ENCODE assay signal across 5 mouse cellular contexts in genomic region chr2:29886659-29887292, GRCm38 (mm10). TPM values are rescaled to one million over a fixed set of nuclear protein-coding genes. Genes with fewer than 3 reads are reported as not detected.
DNase-seq lines count a peak whose midpoint lies in the region; ATAC-seq and TF ChIP-seq lines count a peak whose summit lies in the region.
"Not testable (repeated sequence)": the region's sequence is repeated elsewhere in the genome, so short reads cannot be mapped to it uniquely, and the experiment has no call there.

No protein-coding gene starts in this region.

- not testable (repeated sequence) for H3K4me3 ChIP-seq in E14TG2a.4 (replicated peaks; ENCODE audit: low read length); MEL (ENCODE audit: control insufficient read depth in 1 of 2, insufficient read depth in 1 of 2, low read depth in 2 of 2, low read length in 2 of 2); heart, adult 2 months; layer of hippocampus, adult 2 months; liver, postnatal 0 days (ENCODE audit: low read depth, low read length)

- not testable (repeated sequence) for ATAC-seq in liver, postnatal 0 days

- not testable (repeated sequence) for H3K36me3 ChIP-seq in E14TG2a.4 (ENCODE audit: insufficient read depth, low read length); heart, adult 2 months (ENCODE audit: control insufficient read depth, insufficient read depth, low read length); liver, postnatal 0 days (replicated peaks; ENCODE audit: insufficient read depth, low read length)
- H3K36me3 ChIP-seq in MEL (ENCODE audit: control insufficient read depth in 1 of 2, insufficient read depth in 2 of 2, low read length in 2 of 2), result peaks cover 0 to 14% of the 10 kb centered on the region in 2 experiments; a peak in 2 of 4 replicates

- H3K27ac ChIP-seq in MEL (ENCODE audit: control insufficient read depth, low read depth, low read length); heart, adult 2 months; layer of hippocampus, adult 2 months; liver, postnatal 0 days (ENCODE audit: low read depth): not testable (repeated sequence)

- H3K4me2 ChIP-seq in liver, postnatal 0 days (ENCODE audit: low read depth, low read length), result not testable (repeated sequence)

- H3K4me1 ChIP-seq in E14TG2a.4 (replicated peaks; ENCODE audit: low read depth, low read length) (peaks cover 27% of the 10 kb centered on the region), MEL (ENCODE audit: control insufficient read depth in 1 of 2, insufficient read depth in 2 of 2, low read length in 2 of 2) (peaks cover 0 to 14% of the 10 kb centered on the region in 2 experiments; a peak in 3 of 4 replicates)
- not testable (repeated sequence) for H3K4me1 ChIP-seq in heart, adult 2 months (ENCODE audit: control insufficient read depth, insufficient read depth, low read length)
- H3K4me1 ChIP-seq in liver, postnatal 0 days (ENCODE audit: insufficient read depth), result peaks cover 19% of the 10 kb centered on the region

- H3K79me2 ChIP-seq in MEL (ENCODE audit: control insufficient read depth, insufficient read depth, low read length, poor library complexity), result peaks cover 14% of the 10 kb centered on the region
- H3K79me2 ChIP-seq in heart, adult 2 months (replicated peaks; ENCODE audit: control insufficient read depth, insufficient read depth, low read length), result not testable (repeated sequence)

- TF ChIP-seq EP300 in MEL (IDR thresholded peaks at IDR 0.05; ENCODE audit: low read depth in 1 of 2, low read length in 2 of 2); heart, adult 2 months (IDR thresholded peaks at IDR 0.05; ENCODE audit: insufficient read depth, low read depth, low read length); liver, postnatal 0 days (IDR thresholded peaks at IDR 0.05; ENCODE audit: low read depth): not testable (repeated sequence)

- peak; percentile 15 for TF ChIP-seq CTCF in E14TG2a.4 (conservative IDR thresholded peaks at IDR 0.05; ENCODE audit: low read length)
- peak in 1 of 3 experiments; percentile 14; a peak in 2 of 6 replicates for TF ChIP-seq CTCF in MEL (IDR thresholded peaks at IDR 0.05 in 2 of 3, conservative IDR thresholded peaks at IDR 0.05 in 1 of 3; ENCODE audit: control insufficient read depth in 1 of 3, insufficient read depth in 1 of 3, low read depth in 2 of 3, low read length in 3 of 3, poor library complexity in 1 of 3, severe bottlenecking in 1 of 3)
- peak; percentile 44 for TF ChIP-seq CTCF in heart, adult 2 months (IDR thresholded peaks at IDR 0.05)
- peak; percentile 61 for TF ChIP-seq CTCF in layer of hippocampus, adult 2 months (conservative IDR thresholded peaks at IDR 0.05)
- peak; percentile 19 for TF ChIP-seq CTCF in liver, postnatal 0 days (IDR thresholded peaks at IDR 0.05; ENCODE audit: low read depth)

- not testable (repeated sequence) for H3K9ac ChIP-seq in MEL (ENCODE audit: control insufficient read depth, low read depth, low read length, poor library complexity, severe bottlenecking); heart, adult 2 months (ENCODE audit: low read depth, low read length); liver, postnatal 0 days (replicated peaks)

- not testable (repeated sequence) for H3K9me3 ChIP-seq in E14TG2a.4 (ENCODE audit: low read length); MEL (replicated peaks; ENCODE audit: insufficient read depth, low read length); liver, postnatal 0 days (ENCODE audit: low read length)

- 0 out of 2 replicates have a peak, but pooled peaks cover 11% of the 10 kb centered on the region for H3K27me3 ChIP-seq in E14TG2a.4 (ENCODE audit: insufficient read depth, low read length)
- not testable (repeated sequence) for H3K27me3 ChIP-seq in MEL (ENCODE audit: control insufficient read depth in 1 of 2, insufficient read depth in 2 of 2, low read length in 2 of 2); heart, adult 2 months (ENCODE audit: control insufficient read depth, insufficient read depth, low read length); liver, postnatal 0 days (ENCODE audit: insufficient read depth, low read length)

- not testable (repeated sequence) for TF ChIP-seq RAD21 in MEL (IDR thresholded peaks at IDR 0.05; ENCODE audit: low read depth, low read length)

- not testable (repeated sequence) for TF ChIP-seq POLR2A in MEL (IDR thresholded peaks at IDR 0.05; ENCODE audit: control insufficient read depth in 1 of 2, insufficient read depth in 1 of 2, low read depth in 1 of 2, low read length in 2 of 2, poor library complexity in 1 of 2); heart, adult 2 months (IDR thresholded peaks at IDR 0.05; ENCODE audit: insufficient read depth, low read depth, low read length)

- DNase-seq in MEL (ENCODE audit: low read depth, low spot score), result peak; percentile 46
- DNase-seq in heart, adult 2 months; layer of hippocampus, adult 2 months (ENCODE audit: low spot score in 2 of 2); liver, postnatal 0 days: not testable (repeated sequence)

- WGBS in heart, adult 2 months, result 72% methylated on average over 9 of the region's 9 CpGs
- WGBS in liver, postnatal 0 days (ENCODE audit: insufficient replicate concordance), result 64% methylated on average over 9 of the region's 9 CpGs

- intact Hi-C loops in heart, adult 2 months (cut with DNase I), result not testable (repeated sequence)

TF ChIP-seq in MEL, 35 proteins besides CTCF, POLR2A, EP300 and RAD21:
- TF ChIP-seq ZNF384 (IDR thresholded peaks at IDR 0.05; ENCODE audit: low read depth, low read length), result peak; percentile 75
- peak; percentile 51; the same call in 1 of the 2 replicates for TF ChIP-seq TBP (IDR thresholded peaks at IDR 0.05; ENCODE audit: low read depth, low read length)
- peak; percentile 33; the same call in 1 of the 2 replicates for TF ChIP-seq MYC (IDR thresholded peaks at IDR 0.05; ENCODE audit: low read depth, low read length)

RNA-seq across cellular contexts. Expression of gene Odf2, which starts 2.2 kb away (rescaled TPM):
- total RNA-seq in MEL (2012; rRNA removed), result 49.0 and 49.3 TPM in 2 replicates
- 10 to 100 TPM in 1 of 2 experiments, not detected in 1; 82.8 TPM for polyA plus RNA-seq in MEL (2012; ENCODE audit: insufficient read depth in 1 of 2, insufficient read length in 2 of 2, low read depth in 1 of 2, low replicate concordance in 2 of 2, missing spikeins in 1 of 2)
- total RNA-seq in heart, adult 2 months (2021), result 10 to 100 TPM; 16.6 to 20.1 TPM
- polyA plus RNA-seq in heart, adult 2 months (2012; rRNA removed), result 22.2 and 22.3 TPM in 2 replicates
- 100 to 1,000 TPM; 113 to 127 TPM for total RNA-seq in layer of hippocampus, adult 2 months (2021)
- polyA plus RNA-seq in liver, postnatal 0 days (2015; fragmentation: Nextera tagmentation; extraction: Ambion mirVana), result 19.0 and 22.1 TPM in 2 replicates

RNA-seq across cellular contexts. Expression of gene Cercam, which starts 17.8 kb away (rescaled TPM):
- 7.5 and 8.8 TPM in 2 replicates for total RNA-seq in MEL (2012; rRNA removed)
- 10 to 100 TPM in 1 of 2 experiments, not detected in 1; 23.4 TPM for polyA plus RNA-seq in MEL (2012; ENCODE audit: insufficient read depth in 1 of 2, insufficient read length in 2 of 2, low read depth in 1 of 2, low replicate concordance in 2 of 2, missing spikeins in 1 of 2)
- 1 to 10 TPM; 3.0 to 4.1 TPM for total RNA-seq in heart, adult 2 months (2021)
- 6.9 and 9.1 TPM in 2 replicates for polyA plus RNA-seq in heart, adult 2 months (2012; rRNA removed)
- total RNA-seq in layer of hippocampus, adult 2 months (2021), result 1 to 10 TPM; 7.9 to 10.0 TPM
- polyA plus RNA-seq in liver, postnatal 0 days (2015; fragmentation: Nextera tagmentation; extraction: Ambion mirVana), result 9.0 and 10.0 TPM in 2 replicates

RNA-seq across cellular contexts. Expression of gene Gle1, which starts 48.5 kb away (rescaled TPM):
- 41.9 and 46.1 TPM in 2 replicates for total RNA-seq in MEL (2012; rRNA removed)
- polyA plus RNA-seq in MEL (2012; ENCODE audit: insufficient read depth in 1 of 2, insufficient read length in 2 of 2, low read depth in 1 of 2, low replicate concordance in 2 of 2, missing spikeins in 1 of 2), result 10 to 100 TPM in 1 of 2 experiments, not detected in 1; 77.0 TPM
- total RNA-seq in heart, adult 2 months (2021), result 10 to 100 TPM; 23.8 to 25.6 TPM
- polyA plus RNA-seq in heart, adult 2 months (2012; rRNA removed), result 14.9 and 25.5 TPM in 2 replicates
- total RNA-seq in layer of hippocampus, adult 2 months (2021), result 10 to 100 TPM; 48.0 to 48.9 TPM
- 13.4 and 14.7 TPM in 2 replicates for polyA plus RNA-seq in liver, postnatal 0 days (2015; fragmentation: Nextera tagmentation; extraction: Ambion mirVana)
